Mouse (Mus musculus): Measurements from ENCODE around the gene Fam198b. TPM values are rescaled to one million over a fixed set of nuclear protein-coding genes. Genes with fewer than 3 reads are reported as not detected.

Fam198b gene
- polyA plus RNA-seq, 1 experiment from 2014 or later = 7.4 TPM

GRCm38 (mm10) chr3:79864824-79865223, 19.5 kb upstream of the Fam198b start:
- TF ChIP-seq CTCF (IDR thresholded peaks at IDR 0.05; ENCODE audit: low read depth) = no peak
- 37% methylated on average over 7 of the region's 7 CpGs for WGBS

GRCm38 (mm10) chr3:79866089-79866488, 18.2 kb upstream of the Fam198b start:
- DNase-seq (ENCODE audit: low spot score) = no peak
- no peaks in the 10 kb centered on the region for H3K27me3 ChIP-seq (ENCODE audit: insufficient read depth, low read length)
- no peak overlapping the region for H3K27ac ChIP-seq
- no peaks in the 10 kb centered on the region for H3K4me1 ChIP-seq (replicated peaks; ENCODE audit: insufficient read depth, low read length)
- no peaks in the 10 kb centered on the region for H3K36me3 ChIP-seq (ENCODE audit: insufficient read depth, low read length)
- TF ChIP-seq CTCF (IDR thresholded peaks at IDR 0.05; ENCODE audit: low read depth) = no peak
- WGBS = 35% methylated on average over 3 of the region's 3 CpGs
- no peak overlapping the region for H3K4me3 ChIP-seq (replicated peaks; ENCODE audit: low read depth, low read length)
- H3K9ac ChIP-seq (ENCODE audit: low read depth, low read length) = no peak overlapping the region
- ATAC-seq (replicated peaks; ENCODE audit: low FRiP score, low read depth) = no peak
- H3K4me2 ChIP-seq (ENCODE audit: low read length) = no peak overlapping the region
- no peaks in the 10 kb centered on the region for H3K9me3 ChIP-seq (replicated peaks; ENCODE audit: low read length)

More at GRCm38 (mm10) chr3:79864824-79865223, 19.5 kb upstream of the Fam198b start:
- Histone ChIP-seq H3K4me1 (replicated peaks; ENCODE audit: insufficient read depth, low read length) (no peaks in the 10 kb centered on the region), H3K36me3 (ENCODE audit: insufficient read depth, low read length) (no peaks in the 10 kb centered on the region), H3K9ac (ENCODE audit: low read depth, low read length) (no peak overlapping the region), H3K9me3 (replicated peaks; ENCODE audit: low read length) (no peaks in the 10 kb centered on the region), H3K4me2 (ENCODE audit: low read length) (no peak overlapping the region), H3K27ac (no peak overlapping the region), H3K27me3 (ENCODE audit: insufficient read depth, low read length) (no peaks in the 10 kb centered on the region), H3K4me3 (replicated peaks; ENCODE audit: low read depth, low read length) (no peak overlapping the region)
- ATAC-seq (replicated peaks; ENCODE audit: low FRiP score, low read depth) (no peak), DNase-seq (ENCODE audit: low spot score) (no peak)

GRCm38 (mm10) chr3:79866526-79866925, 17.8 kb upstream of the Fam198b start:
- Histone ChIP-seq H3K4me2 (ENCODE audit: low read length) (no peak overlapping the region), H3K4me1 (replicated peaks; ENCODE audit: insufficient read depth, low read length) (no peaks in the 10 kb centered on the region), H3K9me3 (replicated peaks; ENCODE audit: low read length) (no peaks in the 10 kb centered on the region), H3K4me3 (replicated peaks; ENCODE audit: low read depth, low read length) (no peak overlapping the region), H3K36me3 (ENCODE audit: insufficient read depth, low read length) (no peaks in the 10 kb centered on the region), H3K27ac (no peak overlapping the region), H3K27me3 (ENCODE audit: insufficient read depth, low read length) (no peaks in the 10 kb centered on the region), H3K9ac (ENCODE audit: low read depth, low read length) (no peak overlapping the region)
- ATAC-seq (replicated peaks; ENCODE audit: low FRiP score, low read depth) = no peak
- DNase-seq (ENCODE audit: low spot score) = no peak
- no peak for TF ChIP-seq CTCF (IDR thresholded peaks at IDR 0.05; ENCODE audit: low read depth)
- WGBS = 65% methylated on average over 9 of the region's 9 CpGs

- Histone ChIP-seq H3K4me3 (replicated peaks; ENCODE audit: low read depth, low read length) (no peak overlapping the region), H3K9ac (ENCODE audit: low read depth, low read length) (no peak overlapping the region), H3K27me3 (ENCODE audit: insufficient read depth, low read length) (no peaks in the 10 kb centered on the region), H3K4me2 (ENCODE audit: low read length) (no peak overlapping the region), H3K27ac (no peak overlapping the region), H3K9me3 (replicated peaks; ENCODE audit: low read length) (no peaks in the 10 kb centered on the region), H3K36me3 (ENCODE audit: insufficient read depth, low read length) (no peaks in the 10 kb centered on the region), H3K4me1 (replicated peaks; ENCODE audit: insufficient read depth, low read length) (no peaks in the 10 kb centered on the region)
- 74% methylated on average over 1 of the region's 1 CpGs for WGBS
- no peak for ATAC-seq (replicated peaks; ENCODE audit: low FRiP score, low read depth)
- DNase-seq (ENCODE audit: low spot score) = no peak
- TF ChIP-seq CTCF (IDR thresholded peaks at IDR 0.05; ENCODE audit: low read depth) = no peak
Measured at GRCm38 (mm10) chr3:79867121-79867709, 17.1 kb upstream of the Fam198b start.

GRCm38 (mm10) chr3:79875471-79875870, 8.9 kb upstream of the Fam198b start:
- Histone ChIP-seq H3K36me3 (ENCODE audit: insufficient read depth, low read length) (no peaks in the 10 kb centered on the region), H3K27me3 (ENCODE audit: insufficient read depth, low read length) (no peaks in the 10 kb centered on the region), H3K9ac (ENCODE audit: low read depth, low read length) (no peak overlapping the region), H3K4me3 (replicated peaks; ENCODE audit: low read depth, low read length) (no peak overlapping the region), H3K27ac (no peak overlapping the region), H3K9me3 (replicated peaks; ENCODE audit: low read length) (no peaks in the 10 kb centered on the region), H3K4me2 (ENCODE audit: low read length) (no peak overlapping the region), H3K4me1 (replicated peaks; ENCODE audit: insufficient read depth, low read length) (0 out of 2 replicates have a peak, but pooled peaks cover 4% of the 10 kb centered on the region)
- ATAC-seq (replicated peaks; ENCODE audit: low FRiP score, low read depth) (no peak), DNase-seq (ENCODE audit: low spot score) (no peak)
- WGBS = 92% methylated on average over 5 of the region's 5 CpGs
- TF ChIP-seq CTCF (IDR thresholded peaks at IDR 0.05; ENCODE audit: low read depth) = no peak

GRCm38 (mm10) chr3:79878350-79878749, 6.0 kb upstream of the Fam198b start:
- no peak overlapping the region for H3K4me2 ChIP-seq (ENCODE audit: low read length)
- 51% methylated on average over 3 of the region's 3 CpGs for WGBS
- DNase-seq (ENCODE audit: low spot score) = peak; percentile 16
- no peak overlapping the region for H3K9ac ChIP-seq (ENCODE audit: low read depth, low read length)
- H3K36me3 ChIP-seq (ENCODE audit: insufficient read depth, low read length) = no peaks in the 10 kb centered on the region
- no peaks in the 10 kb centered on the region for H3K9me3 ChIP-seq (replicated peaks; ENCODE audit: low read length)
- no peak overlapping the region; the same call in 1 of the 2 replicates for H3K27ac ChIP-seq
- H3K4me1 ChIP-seq (replicated peaks; ENCODE audit: insufficient read depth, low read length) = 0 out of 2 replicates have a peak, but pooled peaks cover 4% of the 10 kb centered on the region
- H3K4me3 ChIP-seq (replicated peaks; ENCODE audit: low read depth, low read length) = no peak overlapping the region
- no peaks in the 10 kb centered on the region for H3K27me3 ChIP-seq (ENCODE audit: insufficient read depth, low read length)
- TF ChIP-seq CTCF (IDR thresholded peaks at IDR 0.05; ENCODE audit: low read depth) = no peak
- ATAC-seq (replicated peaks; ENCODE audit: low FRiP score, low read depth) = peak; percentile 93

- Histone ChIP-seq H3K27me3 (ENCODE audit: insufficient read depth, low read length) (no peaks in the 10 kb centered on the region), H3K9me3 (replicated peaks; ENCODE audit: low read length) (no peaks in the 10 kb centered on the region), H3K9ac (ENCODE audit: low read depth, low read length) (no peak overlapping the region), H3K36me3 (ENCODE audit: insufficient read depth, low read length) (no peaks in the 10 kb centered on the region), H3K4me3 (replicated peaks; ENCODE audit: low read depth, low read length) (no peak overlapping the region), H3K4me2 (ENCODE audit: low read length) (peak overlapping the region; percentile 13; the same call in 1 of the 2 replicates), H3K27ac (no peak overlapping the region), H3K4me1 (replicated peaks; ENCODE audit: insufficient read depth, low read length) (0 out of 2 replicates have a peak, but pooled peaks cover 5% of the 10 kb centered on the region)
- ATAC-seq (replicated peaks; ENCODE audit: low FRiP score, low read depth) (no peak), DNase-seq (ENCODE audit: low spot score) (no peak)
- TF ChIP-seq CTCF (IDR thresholded peaks at IDR 0.05; ENCODE audit: low read depth) = no peak
- WGBS = 33% methylated on average over 9 of the region's 9 CpGs
Measured at GRCm38 (mm10) chr3:79879246-79879645, 5.1 kb upstream of the Fam198b start.

All from kidney, postnatal 0 days (tissue).